Comparison of ENCODE assay signal across 8 mouse cellular contexts in the genomic region with DNA sequence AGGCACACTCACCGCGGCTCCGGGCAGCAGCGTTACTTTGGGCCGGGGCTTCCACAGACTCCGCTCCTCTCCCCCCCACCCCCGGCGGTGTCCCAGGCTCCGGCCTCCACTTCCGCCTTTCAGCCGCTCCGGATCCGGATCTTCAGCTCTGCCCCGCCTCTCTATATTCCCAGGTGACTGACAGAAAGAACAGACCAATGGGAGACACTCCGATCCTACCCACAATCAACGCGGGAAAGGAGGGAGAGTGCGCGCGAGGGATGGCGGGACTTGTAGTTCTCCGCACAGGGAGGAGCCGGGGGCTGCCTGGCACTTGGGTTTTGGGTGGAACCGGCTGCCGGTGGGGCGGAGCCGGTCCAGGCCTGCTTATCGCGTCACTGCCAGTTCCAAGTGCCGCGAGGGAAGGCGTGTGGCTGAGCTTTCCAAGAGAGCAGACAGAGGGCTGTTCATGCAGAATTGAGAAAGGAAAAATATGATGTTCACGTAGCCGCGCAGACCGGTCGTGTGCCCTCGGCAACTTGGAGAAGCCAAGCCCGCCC. TPM values are rescaled to one million over a fixed set of nuclear protein-coding genes. Genes with fewer than 3 reads are reported as not detected.
DNase-seq lines count a peak whose midpoint lies in the region; ATAC-seq and TF ChIP-seq lines count a peak whose summit lies in the region.

A gene (minus strand): TSS at position 150 of the 539 bp plus-strand sequence.

- peak within 1 kb of the TSS; percentile 93 for H3K9ac ChIP-seq in ES-Bruce4 (ENCODE audit: low read depth, poor library complexity, severe bottlenecking)
- peak within 1 kb of the TSS; percentile 85 for H3K9ac ChIP-seq in forebrain, embryonic 13.5 days
- peak within 1 kb of the TSS; percentile 100 for H3K9ac ChIP-seq in liver, postnatal 0 days (replicated peaks)
- peak within 1 kb of the TSS; percentile 84 for H3K9ac ChIP-seq in neural tube, embryonic 14.5 days (replicated peaks; ENCODE audit: low read depth, low read length)

- no peaks in the 10 kb centered on the region for H3K9me3 ChIP-seq in ES-Bruce4 (replicated peaks; ENCODE audit: control insufficient read depth, insufficient read depth, low read length, poor library complexity, severe bottlenecking)
- H3K9me3 ChIP-seq in forebrain, embryonic 13.5 days (replicated peaks), result no peaks in the 10 kb centered on the region
- H3K9me3 ChIP-seq in liver, postnatal 0 days (ENCODE audit: low read length), result no peaks in the 10 kb centered on the region
- no peaks in the 10 kb centered on the region for H3K9me3 ChIP-seq in neural tube, embryonic 14.5 days (ENCODE audit: control insufficient read depth, low read length)

- TF ChIP-seq POLR2A in ES-Bruce4 (IDR thresholded peaks at IDR 0.05; ENCODE audit: insufficient read depth, low read length), result peak; percentile 83

- no peaks in the 10 kb centered on the region; the same call in 1 of the 2 replicates for H3K36me3 ChIP-seq in ES-Bruce4 (ENCODE audit: control insufficient read depth, insufficient read depth, low read length, poor library complexity, severe bottlenecking)
- peaks cover 11% of the 10 kb centered on the region; the same call in 1 of the 2 replicates for H3K36me3 ChIP-seq in forebrain, embryonic 13.5 days (ENCODE audit: poor library complexity, severe bottlenecking)
- H3K36me3 ChIP-seq in liver, postnatal 0 days (replicated peaks; ENCODE audit: insufficient read depth, low read length), result peaks cover 6% of the 10 kb centered on the region; the same call in 1 of the 2 replicates
- 0 out of 2 replicates have a peak, but pooled peaks cover 9% of the 10 kb centered on the region for H3K36me3 ChIP-seq in neural tube, embryonic 14.5 days (ENCODE audit: control insufficient read depth, insufficient read depth, low read length)

- intact Hi-C loops in heart, postnatal 10 days (cut with DNase I), result no loop called here

- H3K27me3 ChIP-seq in ES-Bruce4 (ENCODE audit: control insufficient read depth, insufficient read depth, low read length, poor library complexity, severe bottlenecking), result no peaks in the 10 kb centered on the region
- H3K27me3 ChIP-seq in forebrain, embryonic 13.5 days, result no peaks in the 10 kb centered on the region
- H3K27me3 ChIP-seq in liver, postnatal 0 days (ENCODE audit: insufficient read depth, low read length), result no peaks in the 10 kb centered on the region
- no peaks in the 10 kb centered on the region for H3K27me3 ChIP-seq in neural tube, embryonic 14.5 days (ENCODE audit: control insufficient read depth, insufficient read depth, low read length)

- 0 out of 2 replicates have a peak within 1 kb of the TSS, but pooled peaks have one; percentile 12 for H3K27ac ChIP-seq in ES-Bruce4 (ENCODE audit: insufficient read depth, low read length)
- peak within 1 kb of the TSS; percentile 57; the same call in 1 of the 2 replicates for H3K27ac ChIP-seq in forebrain, embryonic 13.5 days
- peak within 1 kb of the TSS; percentile 97 for H3K27ac ChIP-seq in liver, postnatal 0 days (ENCODE audit: low read depth)
- peak within 1 kb of the TSS; percentile 75 for H3K27ac ChIP-seq in neural tube, embryonic 14.5 days (ENCODE audit: low read depth, low read length)

- H3K4me3 ChIP-seq in ES-Bruce4 (ENCODE audit: low read depth, low read length), result peak within 1 kb of the TSS; percentile 92
- H3K4me3 ChIP-seq in forebrain, embryonic 13.5 days, result peak within 1 kb of the TSS; percentile 78
- H3K4me3 ChIP-seq in liver, postnatal 0 days (ENCODE audit: low read depth, low read length), result peak within 1 kb of the TSS; percentile 100
- H3K4me3 ChIP-seq in neural tube, embryonic 14.5 days (ENCODE audit: low read depth, low read length), result peak within 1 kb of the TSS; percentile 66

- peak; percentile 98 for ATAC-seq in cerebellum, adult (ENCODE audit: insufficient number of reproducible peaks, low FRiP score, low TSS enrichment)
- peak; percentile 99 for ATAC-seq in forebrain, embryonic 13.5 days
- peak; percentile 99 for ATAC-seq in liver, postnatal 0 days
- ATAC-seq in neural tube, embryonic 14.5 days (ENCODE audit: low read depth), result peak; percentile 98

- no peak; the same call in 1 of the 2 replicates for TF ChIP-seq EP300 in ES-Bruce4 (IDR thresholded peaks at IDR 0.05; ENCODE audit: insufficient read depth, low read depth, low read length)
- peak; percentile 54; the same call in 1 of the 2 replicates for TF ChIP-seq EP300 in liver, postnatal 0 days (IDR thresholded peaks at IDR 0.05; ENCODE audit: low read depth)

- peak within 1 kb of the TSS; percentile 90 for H3K4me2 ChIP-seq in forebrain, embryonic 13.5 days
- H3K4me2 ChIP-seq in liver, postnatal 0 days (ENCODE audit: low read depth, low read length), result peak within 1 kb of the TSS; percentile 88
- H3K4me2 ChIP-seq in neural tube, embryonic 14.5 days (ENCODE audit: low read depth, low read length), result peak within 1 kb of the TSS; percentile 78

- no peaks in the 10 kb centered on the region for H3K4me1 ChIP-seq in ES-Bruce4 (ENCODE audit: control insufficient read depth, insufficient read depth, low read length)
- peaks cover 28% of the 10 kb centered on the region for H3K4me1 ChIP-seq in forebrain, embryonic 13.5 days
- peaks cover 33% of the 10 kb centered on the region for H3K4me1 ChIP-seq in liver, postnatal 0 days (ENCODE audit: insufficient read depth)
- peaks cover 17% of the 10 kb centered on the region for H3K4me1 ChIP-seq in neural tube, embryonic 14.5 days (ENCODE audit: control insufficient read depth, insufficient read depth, low read length)

- TF ChIP-seq CTCF in ES-Bruce4 (IDR thresholded peaks at IDR 0.05; ENCODE audit: low read depth, low read length), result no peak
- TF ChIP-seq CTCF in liver, postnatal 0 days (IDR thresholded peaks at IDR 0.05; ENCODE audit: low read depth), result 0 out of 2 replicates have a peak, but pooled peaks have one; percentile 12

- under 1% methylated on average over 39 of the region's 39 CpGs for WGBS in forebrain, embryonic 13.5 days
- under 1% methylated on average over 38 of the region's 39 CpGs for WGBS in large intestine, adult 2 months
- under 1% methylated on average over 39 of the region's 39 CpGs for WGBS in liver, postnatal 0 days (ENCODE audit: insufficient replicate concordance)
- under 1% methylated on average over 39 of the region's 39 CpGs for WGBS in neural tube, embryonic 14.5 days

- peak; percentile 99 for DNase-seq in heart, postnatal 10 days
- peak; percentile 99 for DNase-seq in large intestine, adult 2 months (ENCODE audit: low read depth, low spot score)
- peak; percentile 99 for DNase-seq in liver, postnatal 0 days
- peak; percentile 97 for DNase-seq in testis, postnatal 10 days (ENCODE audit: low spot score)

RNA-seq across cellular contexts. Expression of the gene that starts here (rescaled TPM):
- 95.2 and 95.3 TPM in 2 replicates for polyA plus RNA-seq in ES-Bruce4 (2011; ENCODE audit: insufficient read depth, insufficient read length, low read depth, missing spikeins)
- 22.7 and 23.1 TPM in 2 replicates for polyA plus RNA-seq in forebrain, embryonic 13.5 days (2015; fragmentation: Nextera tagmentation; extraction: Ambion mirVana)
- 10 to 100 TPM; 85.3 to 97.8 TPM for total RNA-seq in heart, postnatal 10 days (2021)
- 255 and 309 TPM in 2 replicates for polyA plus RNA-seq in large intestine, adult 2 months (2012; rRNA removed)
- polyA plus RNA-seq in liver, postnatal 0 days (2015; fragmentation: Nextera tagmentation; extraction: Ambion mirVana), result 16.6 and 17.0 TPM in 2 replicates
- polyA plus RNA-seq in neural tube, embryonic 14.5 days (2014; fragmentation: Nextera tagmentation; extraction: Ambion mirVana), result 59.7 and 82.7 TPM in 2 replicates

Comparison
In these comparisons a context has a peak if more than half of its experiments do, and no peak if none do; other contexts are left out.
1. Peak in every context shown above with its lines: DNase-seq, ATAC-seq, H3K4me3 ChIP-seq and H3K27ac ChIP-seq.
2. H3K27ac ChIP-seq: peak in every context shown above with its lines; median percentile 97 in liver, postnatal 0 days; 75 in neural tube, embryonic 14.5 days; 57 in forebrain, embryonic 13.5 days; 12 in ES-Bruce4.